Mouse (Mus musculus) cerebellum, adult 2 months (tissue): ENCODE data around the gene Ubtd1. TPM values are rescaled to one million over a fixed set of nuclear protein-coding genes. Genes with fewer than 3 reads are reported as not detected.
A peak's percentile ranks its signal among the peaks of the same experiment; 100 is the strongest.

ENCODE experiments used
- DNase-seq, 2 experiments: peaks; one replicate each; pipeline ENCODE4 v3.0.0; 2021
- H3K27ac ChIP-seq: fragments of 200-500 bp; 2 replicates; pipeline ENCODE4 v1.5.1; 2012; ENCODE audit warnings: low read length, control low read depth, inconsistent platforms; ENCODE audit not compliant: insufficient read depth
- H3K27me3 ChIP-seq: fragments of 200-500 bp; 2 replicates; pipeline ENCODE4 v1.6.1; 2012; ENCODE audit warnings: inconsistent platforms, mild to moderate bottlenecking, low read length, moderate library complexity; ENCODE audit not compliant: control insufficient read depth, insufficient read depth
- H3K4me1 ChIP-seq: fragments of 200-500 bp; 2 replicates; pipeline ENCODE4 v1.6.1; 2011; ENCODE audit warnings: low read length; ENCODE audit not compliant: control insufficient read depth, insufficient read depth
- H3K4me3 ChIP-seq: fragments of 200-500 bp; replicated peaks from 2 replicates; pipeline ENCODE3; 2011; ENCODE audit warnings: mild to moderate bottlenecking, low read depth, low read length, control low read depth; ENCODE audit not compliant: insufficient read depth
- CTCF ChIP-seq: fragments of 200-500 bp; IDR thresholded peaks from 2 replicates; pipeline ENCODE4 v1.5.1; 2011; ENCODE audit warnings: low read depth, mild to moderate bottlenecking, control low read depth, low read length, moderate library complexity, borderline replicate concordance; ENCODE audit not compliant: insufficient read depth
- POLR2A ChIP-seq: fragments of 200-500 bp; IDR thresholded peaks from 2 replicates; pipeline ENCODE4 v1.6.1; 2011; ENCODE audit warnings: low read length, control low read depth, borderline replicate concordance; ENCODE audit not compliant: insufficient read depth
- WGBS: fragments of 180-500 bp; shearing (Covaris S2); methylation state at CpG from one replicate; pipeline ENCODE4 v1.1.7; 2018; 5-methylcytosine and 5-hydroxymethylcytosine counted together
- polyA plus RNA-seq: library from polyadenylated mRNA; depleted of rRNA; stranded (reverse); fragments of >200 nt; gene quantifications from 2 replicates; pipeline ENCODE4 v1.2.3, GENCODE M21; 2012

Ubtd1 gene
- polyA plus RNA-seq, 1 experiment: 28.1 TPM

- H3K4me1 ChIP-seq: peaks cover 32% of the 10 kb centered on the region
- H3K27ac ChIP-seq: peak overlapping the region; percentile 18
- H3K4me3 ChIP-seq: no peak overlapping the region
- no peak for DNase-seq
- H3K27me3 ChIP-seq: no peaks in the 10 kb centered on the region
- 33% methylated on average over 5 of the region's 5 CpGs for WGBS
- TF ChIP-seq CTCF (no peak), POLR2A (no peak)
These were observed 35.3 kb downstream of the Ubtd1 start for GRCm38 (mm10) chr19:42016840-42017239.

GRCm38 (mm10) chr19:42017399-42018247 is 36.1 kb downstream of the Ubtd1 start:
- Histone ChIP-seq H3K27me3 (no peaks in the 10 kb centered on the region), H3K4me3 (no peak overlapping the region), H3K4me1 (peaks cover 36% of the 10 kb centered on the region), H3K27ac (peak overlapping the region; percentile 52)
- WGBS: 6% methylated on average over 8 of the region's 8 CpGs
- TF ChIP-seq POLR2A: no peak
- TF ChIP-seq CTCF: no peak
- DNase-seq: peak; percentile 90 to 98

- peaks cover 43% of the 10 kb centered on the region for H3K4me1 ChIP-seq
- no peak overlapping the region for H3K4me3 ChIP-seq
- H3K27ac ChIP-seq: no peak overlapping the region
- DNase-seq: no peak
- no peak for TF ChIP-seq CTCF
- TF ChIP-seq POLR2A: no peak
- H3K27me3 ChIP-seq: no peaks in the 10 kb centered on the region
- WGBS: 83% methylated on average over 4 of the region's 4 CpGs
These were observed 37.5 kb downstream of the Ubtd1 start for GRCm38 (mm10) chr19:42019011-42019522.

GRCm38 (mm10) chr19:42021681-42022541 is 40.3 kb downstream of the Ubtd1 start:
- 64% methylated on average over 10 of the region's 10 CpGs for WGBS
- Histone ChIP-seq H3K27me3 (no peaks in the 10 kb centered on the region), H3K4me3 (no peak overlapping the region), H3K4me1 (peaks cover 32% of the 10 kb centered on the region), H3K27ac (no peak overlapping the region)
- no peak for DNase-seq
- TF ChIP-seq POLR2A (no peak), CTCF (no peak)

- Histone ChIP-seq H3K4me1 (peaks cover 30% of the 10 kb centered on the region), H3K27ac (no peak overlapping the region)
- 91% methylated on average over 2 of the region's 2 CpGs for WGBS
These were observed 40.9 kb downstream of the Ubtd1 start for GRCm38 (mm10) chr19:42022542-42022848.

GRCm38 (mm10) chr19:42026158-42026557 is 44.6 kb downstream of the Ubtd1 start:
- Histone ChIP-seq H3K27me3 (no peaks in the 10 kb centered on the region), H3K27ac (no peak overlapping the region), H3K4me1 (peaks cover 14% of the 10 kb centered on the region), H3K4me3 (no peak overlapping the region)
- DNase-seq: peak; percentile 84 to 91
- TF ChIP-seq POLR2A (no peak), CTCF (peak; percentile 96)
- 2% methylated on average over 5 of the region's 5 CpGs for WGBS

More at GRCm38 (mm10) chr19:42022542-42022848, 40.9 kb downstream of the Ubtd1 start:
- DNase-seq: no peak
- no peak for TF ChIP-seq CTCF
- TF ChIP-seq POLR2A: no peak
- Histone ChIP-seq H3K4me3 (no peak overlapping the region), H3K27me3 (no peaks in the 10 kb centered on the region)

- H3K4me1 ChIP-seq: peaks cover 22% of the 10 kb centered on the region
- H3K27ac ChIP-seq: no peak overlapping the region
- no peak overlapping the region for H3K4me3 ChIP-seq
- no peak for TF ChIP-seq POLR2A
- no peak for TF ChIP-seq CTCF
- 85% methylated on average over 5 of the region's 5 CpGs for WGBS
- no peak for DNase-seq
- H3K27me3 ChIP-seq: no peaks in the 10 kb centered on the region
These were observed 49.5 kb downstream of the Ubtd1 start for GRCm38 (mm10) chr19:42031112-42031511.

GRCm38 (mm10) chr19:42033611-42034010 is 52.0 kb downstream of the Ubtd1 start:
- Histone ChIP-seq H3K27me3 (no peaks in the 10 kb centered on the region), H3K4me1 (peaks cover 27% of the 10 kb centered on the region), H3K27ac (no peak overlapping the region), H3K4me3 (no peak overlapping the region)
- DNase-seq: peak in 1 of 2 experiments; percentile 45
- no peak for TF ChIP-seq POLR2A
- TF ChIP-seq CTCF: no peak
- WGBS: 31% methylated on average over 14 of the region's 14 CpGs
